Mouse (Mus musculus): ENCODE results near the gene Slc16a5. TPM values are rescaled to one million over a fixed set of nuclear protein-coding genes. Genes with fewer than 3 reads are reported as not detected.
"Not testable (repeated sequence)": the region's sequence is repeated elsewhere in the genome, so short reads cannot be mapped to it uniquely, and the experiment has no call there.

Gene Slc16a5
- total and polyA plus RNA-seq, 3 experiments, result 0.26 TPM; not detected in 2

DNA sequence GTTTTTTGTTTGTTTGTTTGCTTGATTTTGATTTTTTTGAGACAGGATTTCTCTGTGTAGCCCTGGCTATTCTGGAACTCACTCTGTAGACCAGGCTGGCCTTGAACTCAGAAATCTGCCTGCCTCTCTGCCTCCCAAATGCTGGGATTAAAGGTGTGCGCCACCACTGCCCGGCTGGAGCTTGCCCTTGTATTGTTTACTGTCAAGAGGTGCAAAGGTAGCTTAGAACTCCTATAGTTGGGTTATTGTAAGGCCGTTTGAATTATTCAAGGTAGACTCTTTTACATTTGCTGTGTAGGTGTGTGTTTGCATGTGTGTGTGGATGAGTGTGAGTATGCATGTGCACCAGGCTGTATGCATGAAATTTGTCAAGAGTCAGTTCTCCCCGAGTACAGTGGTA is 14.4 kb downstream of the Slc16a5 start:
- peak overlapping the region; percentile 82 for H3K9ac ChIP-seq (ENCODE audit: control insufficient read depth, low read depth, low read length, poor library complexity, severe bottlenecking)

DNA sequence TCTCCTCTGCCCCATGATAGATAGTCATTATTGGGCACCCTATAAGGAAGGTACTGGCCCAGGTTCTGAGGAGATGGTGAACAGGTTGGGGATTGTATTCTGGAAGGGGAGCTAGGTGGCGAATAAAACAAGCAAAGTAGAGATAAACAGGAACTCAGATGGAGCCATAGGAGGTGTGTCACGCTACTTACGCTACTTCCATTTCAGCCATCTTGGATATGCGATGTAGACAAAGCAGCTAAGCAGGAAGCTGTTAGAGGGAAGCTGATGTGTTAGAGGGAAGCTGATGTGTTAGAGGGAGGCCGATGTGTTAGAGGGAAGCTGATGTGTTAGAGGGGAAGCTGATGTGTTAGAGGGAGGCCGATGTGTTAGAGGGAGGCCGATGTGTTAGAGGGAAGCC is 15.1 kb downstream of the Slc16a5 start:
- Histone ChIP-seq H3K27ac (ENCODE audit: control insufficient read depth, low read depth, low read length) (peak overlapping the region; percentile 62), H3K4me1 (ENCODE audit: control insufficient read depth in 1 of 2, insufficient read depth in 2 of 2, low read length in 2 of 2) (peaks cover 15 to 46% of the 10 kb centered on the region in 2 experiments), H3K4me3 (ENCODE audit: control insufficient read depth in 1 of 2, insufficient read depth in 1 of 2, low read depth in 2 of 2, low read length in 2 of 2) (peak overlapping the region; percentile 90 to 100), H3K9ac (ENCODE audit: control insufficient read depth, low read depth, low read length, poor library complexity, severe bottlenecking) (peak overlapping the region; percentile 24; the same call in 1 of the 2 replicates), H3K36me3 (ENCODE audit: control insufficient read depth in 1 of 2, insufficient read depth in 2 of 2, low read length in 2 of 2) (peaks cover 2 to 37% of the 10 kb centered on the region in 2 experiments; a peak in 3 of 4 replicates)
- H3K9me3 ChIP-seq (replicated peaks; ENCODE audit: insufficient read depth, low read length); H3K27me3 ChIP-seq (ENCODE audit: control insufficient read depth in 1 of 2, insufficient read depth in 2 of 2, low read length in 2 of 2); H3K79me2 ChIP-seq (ENCODE audit: control insufficient read depth, insufficient read depth, low read length, poor library complexity): not testable (repeated sequence)
- 0 out of 2 replicates have a peak, but pooled peaks have one; percentile 21 for TF ChIP-seq MAX (IDR thresholded peaks at IDR 0.05; ENCODE audit: low read length)
- peak; percentile 84 for DNase-seq (ENCODE audit: low read depth, low spot score)

More for the DNA sequence above, 14.4 kb downstream of the Slc16a5 start:
- peak overlapping the region; percentile 90 to 100 for H3K4me3 ChIP-seq (ENCODE audit: control insufficient read depth in 1 of 2, insufficient read depth in 1 of 2, low read depth in 2 of 2, low read length in 2 of 2)
- peak; percentile 81 for TF ChIP-seq TBP (IDR thresholded peaks at IDR 0.05; ENCODE audit: low read depth, low read length)
- H3K9me3 ChIP-seq (replicated peaks; ENCODE audit: insufficient read depth, low read length); H3K79me2 ChIP-seq (ENCODE audit: control insufficient read depth, insufficient read depth, low read length, poor library complexity); H3K27me3 ChIP-seq (ENCODE audit: control insufficient read depth in 1 of 2, insufficient read depth in 2 of 2, low read length in 2 of 2): not testable (repeated sequence)
- peak overlapping the region; percentile 62 for H3K27ac ChIP-seq (ENCODE audit: control insufficient read depth, low read depth, low read length)
- H3K36me3 ChIP-seq (ENCODE audit: control insufficient read depth in 1 of 2, insufficient read depth in 2 of 2, low read length in 2 of 2), result peaks cover 2 to 32% of the 10 kb centered on the region in 2 experiments; a peak in 3 of 4 replicates
- H3K4me1 ChIP-seq (ENCODE audit: control insufficient read depth in 1 of 2, insufficient read depth in 2 of 2, low read length in 2 of 2), result peaks cover 15 to 46% of the 10 kb centered on the region in 2 experiments
- DNase-seq (ENCODE audit: low read depth, low spot score), result peak; percentile 42

DNA sequence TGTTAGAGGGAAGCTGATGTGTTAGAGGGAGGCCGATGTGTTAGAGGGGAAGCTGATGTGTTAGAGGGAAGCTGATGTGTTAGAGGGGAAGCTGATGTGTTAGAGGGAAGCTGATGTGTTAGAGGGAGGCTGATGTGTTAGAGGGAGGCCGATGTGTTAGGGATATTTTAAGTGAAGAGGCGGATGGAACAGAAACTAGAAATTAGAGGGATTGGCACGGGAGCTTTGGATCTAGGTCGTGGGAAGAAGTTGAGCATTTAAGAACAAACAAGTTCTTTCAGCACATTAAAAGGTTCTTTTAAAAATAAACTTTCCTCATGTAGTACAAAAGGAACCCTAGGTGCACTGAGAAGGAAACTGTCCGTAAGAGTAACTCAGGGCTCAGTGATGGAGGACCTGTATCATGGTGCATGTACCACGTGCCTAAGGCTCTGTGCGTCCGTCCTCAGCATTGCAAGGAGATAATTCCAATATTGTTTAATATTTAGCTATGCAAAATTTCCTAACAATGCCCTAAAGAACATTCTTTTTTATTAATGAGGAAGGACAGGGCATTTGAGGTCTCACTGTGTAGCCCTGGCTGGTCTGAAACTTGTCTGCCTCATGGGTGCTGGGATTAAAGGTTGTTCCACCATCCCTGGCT is 16.1 kb downstream of the Slc16a5 start:
- Histone ChIP-seq H3K27me3 (ENCODE audit: control insufficient read depth in 1 of 2, insufficient read depth in 2 of 2, low read length in 2 of 2) (no peaks in the 10 kb centered on the region), H3K9ac (ENCODE audit: control insufficient read depth, low read depth, low read length, poor library complexity, severe bottlenecking) (no peak overlapping the region), H3K36me3 (ENCODE audit: control insufficient read depth in 1 of 2, insufficient read depth in 2 of 2, low read length in 2 of 2) (peaks cover 2 to 33% of the 10 kb centered on the region in 2 experiments; a peak in 3 of 4 replicates), H3K4me3 (ENCODE audit: control insufficient read depth in 1 of 2, insufficient read depth in 1 of 2, low read depth in 2 of 2, low read length in 2 of 2) (peak overlapping the region in 1 of 2 experiments; percentile 4; a peak in 1 of 4 replicates), H3K4me1 (ENCODE audit: control insufficient read depth in 1 of 2, insufficient read depth in 2 of 2, low read length in 2 of 2) (peaks cover 15 to 39% of the 10 kb centered on the region in 2 experiments), H3K79me2 (ENCODE audit: control insufficient read depth, insufficient read depth, low read length, poor library complexity) (peaks cover 5% of the 10 kb centered on the region), H3K27ac (ENCODE audit: control insufficient read depth, low read depth, low read length) (no peak overlapping the region), H3K9me3 (replicated peaks; ENCODE audit: insufficient read depth, low read length) (no peaks in the 10 kb centered on the region)
- no peak for DNase-seq (ENCODE audit: low read depth, low spot score)
- TF ChIP-seq POLR2AphosphoS5 (IDR thresholded peaks at IDR 0.05; ENCODE audit: borderline replicate concordance, low read depth, low read length) (no peak), SIN3A (IDR thresholded peaks at IDR 0.05; ENCODE audit: low read length) (0 out of 2 replicates have a peak, but pooled peaks have one; percentile 30)

DNA sequence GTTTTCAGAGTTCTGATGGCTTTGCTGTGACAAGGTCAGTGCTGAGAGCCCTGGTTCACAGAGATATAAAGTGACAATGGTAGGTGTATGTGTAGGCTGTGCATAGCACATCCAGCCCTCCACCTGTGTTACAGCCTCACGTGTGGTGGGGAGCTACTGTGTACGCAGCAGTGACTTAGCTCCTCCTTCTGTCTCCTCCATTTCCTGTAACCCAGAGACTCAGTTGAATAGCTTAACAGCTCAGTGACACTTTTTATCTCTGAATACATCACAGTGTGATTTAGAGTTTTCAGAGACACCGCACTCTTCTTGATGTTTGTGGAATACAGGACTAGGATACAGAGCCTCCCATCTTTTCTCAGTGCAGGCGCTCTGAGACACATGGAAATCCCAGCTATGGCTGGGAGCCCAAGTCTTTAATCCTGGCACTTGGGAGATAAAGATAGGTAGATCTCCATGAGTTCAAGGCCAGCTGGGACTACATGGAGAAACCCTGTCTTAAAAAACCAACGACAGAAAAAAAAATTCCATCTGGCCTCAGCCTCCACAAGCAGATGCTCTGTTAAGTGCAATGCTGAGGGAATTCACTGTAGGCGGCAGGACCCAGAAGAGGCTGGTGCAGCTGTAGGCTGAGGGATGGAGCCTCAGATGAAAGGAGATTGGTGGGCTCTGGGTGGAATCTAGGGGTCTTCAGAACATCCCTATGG is 19.4 kb downstream of the Slc16a5 start:
- Histone ChIP-seq H3K36me3 (ENCODE audit: control insufficient read depth in 1 of 2, insufficient read depth in 2 of 2, low read length in 2 of 2) (peaks cover 2 to 20% of the 10 kb centered on the region in 2 experiments; a peak in 3 of 4 replicates), H3K27ac (ENCODE audit: control insufficient read depth, low read depth, low read length) (no peak overlapping the region), H3K79me2 (ENCODE audit: control insufficient read depth, insufficient read depth, low read length, poor library complexity) (no peaks in the 10 kb centered on the region; the same call in 1 of the 2 replicates), H3K4me1 (ENCODE audit: control insufficient read depth in 1 of 2, insufficient read depth in 2 of 2, low read length in 2 of 2) (peaks cover 9 to 19% of the 10 kb centered on the region in 2 experiments), H3K9ac (ENCODE audit: control insufficient read depth, low read depth, low read length, poor library complexity, severe bottlenecking) (no peak overlapping the region), H3K27me3 (ENCODE audit: control insufficient read depth in 1 of 2, insufficient read depth in 2 of 2, low read length in 2 of 2) (no peaks in the 10 kb centered on the region), H3K4me3 (ENCODE audit: control insufficient read depth in 1 of 2, insufficient read depth in 1 of 2, low read depth in 2 of 2, low read length in 2 of 2) (no peak overlapping the region), H3K9me3 (replicated peaks; ENCODE audit: insufficient read depth, low read length) (no peaks in the 10 kb centered on the region)
- TF ChIP-seq ZC3H11A (IDR thresholded peaks at IDR 0.05; ENCODE audit: low read depth, low read length), result no peak
- no peak for TF ChIP-seq MAX (IDR thresholded peaks at IDR 0.05; ENCODE audit: low read length)
- no peak for TF ChIP-seq JUND (IDR thresholded peaks at IDR 0.05; ENCODE audit: low read depth, low read length)
- no peak for TF ChIP-seq RCOR1 (IDR thresholded peaks at IDR 0.05; ENCODE audit: low read depth, low read length)
- TF ChIP-seq ZKSCAN1 (IDR thresholded peaks at IDR 0.05; ENCODE audit: low read depth, low read length), result no peak
- no peak for TF ChIP-seq MAFK (IDR thresholded peaks at IDR 0.05; ENCODE audit: borderline replicate concordance, low read depth, low read length)
- TF ChIP-seq USF2 (IDR thresholded peaks at IDR 0.05; ENCODE audit: borderline replicate concordance in 1 of 2, insufficient read depth in 1 of 2, low read depth in 1 of 2, low read length in 2 of 2), result no peak
- DNase-seq (ENCODE audit: low read depth, low spot score), result no peak
